Mouse (Mus musculus) heart, postnatal 0 days (tissue): ENCODE data around the gene Nisch. TPM values are rescaled to one million over a fixed set of nuclear protein-coding genes. Genes with fewer than 3 reads are reported as not detected.

Experiments used
- ATAC-seq: fragments of 200-750 bp; cut with Nextera tagmentation; 2 replicates; pipeline ENCODE4 v1.8.0; 2017; ENCODE audit warnings: low read depth, moderate number of reproducible peaks, moderate library complexity; ENCODE audit not compliant: insufficient read depth
- DNase-seq: peaks from one replicate; pipeline ENCODE4 v3.0.0-alpha.2; 2016; ENCODE audit warnings: low spot score
- H3K27ac ChIP-seq: fragments of 300-500 bp; sonication (generic); 2 replicates; pipeline ENCODE4 v1.5.1; 2014; ENCODE audit warnings: low read depth, mild to moderate bottlenecking
- H3K27me3 ChIP-seq: fragments of 300-500 bp; sonication (generic); 2 replicates; pipeline ENCODE4 v1.6.1; 2014; ENCODE audit warnings: low read length, mixed read lengths; ENCODE audit not compliant: control insufficient read depth, insufficient read depth
- H3K36me3 ChIP-seq: fragments of 300-500 bp; sonication (generic); replicated peaks from 2 replicates; pipeline ENCODE4 v1.6.1; 2014; ENCODE audit warnings: low read length, mixed read lengths; ENCODE audit not compliant: control insufficient read depth, insufficient read depth
- H3K4me1 ChIP-seq: fragments of 300-500 bp; sonication (generic); 2 replicates; pipeline ENCODE4 v1.6.1; 2014; ENCODE audit warnings: antibody characterized with exemption; ENCODE audit not compliant: control insufficient read depth, insufficient read depth
- H3K4me2 ChIP-seq: fragments of 300-500 bp; sonication (generic); 2 replicates; pipeline ENCODE4 v1.6.1; 2014; ENCODE audit warnings: low read depth, mild to moderate bottlenecking, low read length, moderate library complexity
- H3K4me3 ChIP-seq: fragments of 300-500 bp; sonication (generic); 2 replicates; pipeline ENCODE4 v1.5.1; 2014; ENCODE audit warnings: low read depth, low read length
- H3K9ac ChIP-seq: fragments of 300-500 bp; sonication (generic); replicated peaks from 2 replicates; pipeline ENCODE4 v1.6.1; 2014; ENCODE audit warnings: low read depth, low read length, mixed read lengths
- H3K9me3 ChIP-seq: fragments of 300-500 bp; sonication (generic); replicated peaks from 2 replicates; pipeline ENCODE4 v1.6.1; 2016; ENCODE audit warnings: low read length; ENCODE audit not compliant: control insufficient read depth
- CTCF ChIP-seq: IDR thresholded peaks from 2 replicates; pipeline ENCODE4 v1.5.1; 2016; ENCODE audit warnings: antibody characterized with exemption, control low read depth, low read depth
- EP300 ChIP-seq: IDR thresholded peaks from 2 replicates; pipeline ENCODE4 v1.6.1; 2016; ENCODE audit warnings: antibody characterized with exemption, low read depth
- WGBS: fragments of 180-500 bp; shearing (Covaris S2); extraction: QIAGEN DNeasy Blood & Tissue Kit; methylation state at CpG from one replicate; pipeline ENCODE4 v1.1.7; 2014; 5-methylcytosine and 5-hydroxymethylcytosine counted together
- polyA plus RNA-seq: library from polyadenylated mRNA; unstranded; fragments of >200 nt; fragmentation: Nextera tagmentation; extraction: Ambion mirVana; gene quantifications from 2 replicates; pipeline ENCODE4 v1.2.1, GENCODE M21; 2015
- total RNA-seq: library from RNA; depleted of rRNA; stranded (reverse); fragments of >200 nt; gene quantifications from 2 replicates; pipeline ENCODE4 v1.2.3, GENCODE M21; 2014; ENCODE audit warnings: low replicate concordance

Gene Nisch
- total and polyA plus RNA-seq, 2 experiments from 2014 or later, result 171 to 338 TPM

DNA sequence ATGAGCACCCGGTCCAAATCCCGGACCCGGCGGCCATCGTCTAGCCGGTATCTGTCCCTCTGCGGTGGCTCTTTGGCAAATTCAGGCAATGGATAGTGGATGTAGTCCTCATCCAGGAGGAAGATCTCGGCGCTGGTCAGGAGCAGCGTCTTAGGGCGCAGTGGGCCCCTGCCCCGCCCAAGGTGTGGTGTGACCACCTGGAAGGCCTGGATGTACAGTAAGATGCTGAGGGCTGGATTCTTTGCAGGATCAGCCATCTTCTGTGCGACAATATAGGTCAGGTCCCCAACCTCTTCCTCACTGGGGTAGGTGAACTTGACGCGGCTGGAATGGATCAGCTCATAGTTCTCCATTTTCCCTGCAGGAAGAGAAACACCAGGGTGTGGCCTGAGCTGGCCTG, 44.9 kb downstream of the Nisch start:
- H3K27ac ChIP-seq, result no peak overlapping the region
- no peak for ATAC-seq
- DNase-seq, result no peak

DNA sequence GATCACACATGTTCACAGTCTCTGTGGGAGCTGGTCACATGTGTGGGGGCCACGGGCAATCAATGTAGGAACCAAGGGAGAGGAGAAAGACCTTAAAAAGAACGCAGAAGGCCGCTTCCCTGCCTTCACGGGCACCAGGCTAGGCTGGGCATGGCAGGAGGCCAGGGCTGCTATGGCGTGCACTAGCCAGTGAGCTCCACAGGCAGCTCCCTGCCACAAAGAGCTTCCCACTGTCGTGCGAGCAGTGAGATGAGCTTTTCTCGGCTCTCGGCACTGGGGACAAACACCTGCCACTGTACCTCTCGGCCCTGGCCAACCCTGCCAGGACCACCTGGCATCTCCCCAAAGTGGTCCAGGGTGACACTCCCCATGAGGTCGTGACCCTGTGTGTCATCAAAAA, 45.4 kb downstream of the Nisch start:
- Histone ChIP-seq H3K4me2 (no peak overlapping the region), H3K27me3 (no peaks in the 10 kb centered on the region), H3K9ac (no peak overlapping the region), H3K4me3 (no peak overlapping the region), H3K4me1 (no peaks in the 10 kb centered on the region), H3K36me3 (peaks cover 65% of the 10 kb centered on the region), H3K27ac (no peak overlapping the region), H3K9me3 (no peaks in the 10 kb centered on the region)
- 78% methylated on average over 11 of the region's 11 CpGs for WGBS
- TF ChIP-seq CTCF (no peak), EP300 (no peak)
- DNase-seq, result no peak
- ATAC-seq, result no peak

More for the DNA sequence above, 44.9 kb downstream of the Nisch start:
- no peak overlapping the region for H3K4me2 ChIP-seq
- no peak for TF ChIP-seq EP300
- TF ChIP-seq CTCF, result no peak
- H3K9me3 ChIP-seq, result no peaks in the 10 kb centered on the region
- H3K27me3 ChIP-seq, result no peaks in the 10 kb centered on the region
- peaks cover 69% of the 10 kb centered on the region for H3K36me3 ChIP-seq
- no peak overlapping the region for H3K9ac ChIP-seq
- no peak overlapping the region for H3K4me3 ChIP-seq
- 92% methylated on average over 15 of the region's 15 CpGs for WGBS
- H3K4me1 ChIP-seq, result no peaks in the 10 kb centered on the region

- DNase-seq, result no peak
- Histone ChIP-seq H3K4me1 (no peaks in the 10 kb centered on the region), H3K36me3 (peaks cover 60% of the 10 kb centered on the region), H3K4me3 (no peak overlapping the region), H3K27me3 (no peaks in the 10 kb centered on the region), H3K9me3 (no peaks in the 10 kb centered on the region), H3K27ac (no peak overlapping the region), H3K9ac (no peak overlapping the region), H3K4me2 (no peak overlapping the region)
- no peak for ATAC-seq
- WGBS, result 72% methylated on average over 13 of the region's 13 CpGs
- no peak for TF ChIP-seq EP300
- no peak for TF ChIP-seq CTCF
Measured at GRCm38 (mm10) chr14:31170963-31171362, 45.8 kb downstream of the Nisch start.

DNA sequence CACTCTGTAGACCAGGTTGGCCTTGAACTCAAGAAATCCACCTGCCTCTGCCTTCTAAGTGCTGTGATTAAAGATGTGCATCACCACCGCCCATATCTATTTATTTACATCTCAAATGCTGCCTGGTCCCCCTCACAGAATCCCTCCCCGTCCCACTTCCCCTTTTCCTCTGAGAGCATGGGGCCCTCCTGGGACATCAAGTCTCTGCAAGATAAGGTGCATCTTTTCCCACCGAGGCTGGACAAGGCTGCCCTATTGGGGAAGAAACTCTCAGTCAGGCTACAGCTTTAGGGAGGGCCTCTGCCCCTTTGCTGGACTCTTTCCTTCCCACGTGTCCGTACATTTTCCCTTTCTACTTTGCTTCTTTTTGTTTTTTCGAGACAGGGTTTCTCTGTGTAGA, 47.2 kb downstream of the Nisch start:
- WGBS, result 45% methylated on average over 6 of the region's 6 CpGs
- Histone ChIP-seq H3K4me3 (no peak overlapping the region), H3K9ac (no peak overlapping the region), H3K9me3 (no peaks in the 10 kb centered on the region), H3K27ac (no peak overlapping the region), H3K27me3 (no peaks in the 10 kb centered on the region), H3K36me3 (peaks cover 46% of the 10 kb centered on the region), H3K4me1 (0 out of 2 replicates have a peak, but pooled peaks cover 5% of the 10 kb centered on the region), H3K4me2 (no peak overlapping the region)
- DNase-seq (no peak), ATAC-seq (no peak)
- TF ChIP-seq EP300 (no peak), CTCF (no peak)

- Histone ChIP-seq H3K4me2 (peak within 1 kb of the TSS; percentile 52), H3K9ac (peak within 1 kb of the TSS; percentile 32; the same call in 1 of the 2 replicates), H3K27me3 (no peaks in the 10 kb centered on the region), H3K9me3 (no peaks in the 10 kb centered on the region), H3K36me3 (peaks cover 35% of the 10 kb centered on the region), H3K4me1 (0 out of 2 replicates have a peak, but pooled peaks cover 10% of the 10 kb centered on the region), H3K27ac (peak within 1 kb of the TSS; percentile 61), H3K4me3 (peak within 1 kb of the TSS; percentile 32)
- peak; percentile 67 for DNase-seq
- ATAC-seq, result peak; percentile 39; the same call in 1 of the 2 replicates
- WGBS, result 24% methylated on average over 10 of the region's 10 CpGs
- TF ChIP-seq CTCF, result no peak
- TF ChIP-seq EP300, result peak; percentile 91
Measured at GRCm38 (mm10) chr14:31168425-31168824, 48.3 kb downstream of the Nisch start, which contains the start of gene Stab1. Gene Stab1 (minus strand): TSS chr14:31168641.

DNA sequence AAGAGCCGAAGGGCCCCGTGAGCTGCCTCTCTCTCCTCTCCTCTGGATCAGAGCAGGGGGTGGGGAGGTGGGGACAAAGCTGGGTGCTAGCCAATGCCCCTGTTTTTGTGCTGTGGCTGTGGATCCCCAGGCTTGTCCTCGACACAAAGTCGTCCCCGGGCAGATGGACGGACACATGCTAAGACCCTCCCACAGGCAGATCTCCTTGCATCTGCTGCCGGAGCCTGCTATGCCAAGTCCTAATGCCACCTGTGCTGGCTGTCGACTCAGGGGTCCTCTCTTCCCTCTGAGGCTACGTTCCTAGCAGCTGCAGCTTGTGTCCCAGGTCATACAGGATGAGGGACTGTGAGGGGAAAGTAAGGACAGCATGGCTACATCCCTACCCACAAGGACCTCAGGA, 49.9 kb downstream of the Nisch start:
- Histone ChIP-seq H3K9ac (no peak overlapping the region), H3K4me2 (peak overlapping the region; percentile 52), H3K4me3 (peak overlapping the region; percentile 32), H3K36me3 (peaks cover 19% of the 10 kb centered on the region), H3K27ac (no peak overlapping the region), H3K4me1 (0 out of 2 replicates have a peak, but pooled peaks cover 10% of the 10 kb centered on the region), H3K27me3 (no peaks in the 10 kb centered on the region), H3K9me3 (no peaks in the 10 kb centered on the region)
- TF ChIP-seq EP300 (no peak), CTCF (no peak)
- DNase-seq (no peak), ATAC-seq (no peak)
- 47% methylated on average over 9 of the region's 9 CpGs for WGBS
